Mouse (Mus musculus) small intestine, adult 10 weeks (tissue): Measurements from ENCODE around the gene Fbxw2. TPM values are rescaled to one million over a fixed set of nuclear protein-coding genes. Genes with fewer than 3 reads are reported as not detected.

ENCODE experiments used
- polyA plus RNA-seq: library from polyadenylated mRNA; stranded (reverse); fragments of 350-450 nt; fragmentation: Illumina TruSeq; extraction: RNeasy Lipid Tissue Mini Kit (QIAGEN cat#74804); gene quantifications from one replicate; pipeline ENCODE4 v1.2.3, GENCODE M21; 2014; ENCODE audit warnings: low replicate concordance

Gene Fbxw2
- 60.2 TPM for polyA plus RNA-seq

GRCm38 (mm10) chr2:34825827-34826459, at the start of gene Fbxw2:
Gene Fbxw2, minus strand, starts transcription at chr2:34826311.

GRCm38 (mm10) chr2:34874816-34875345, 48.8 kb upstream of the Fbxw2 start, which contains the start of gene Psmd5:
Gene Psmd5, minus strand, starts transcription at chr2:34874968.

GRCm38 (mm10) chr2:34874271-34874670, 48.2 kb upstream of the Fbxw2 start, which contains the start of gene Cutal:
Gene Cutal, plus strand, starts transcription at chr2:34874396.

GRCm38 (mm10) chr2:34832766-34833457, 6.8 kb upstream of the Fbxw2 start, which contains the start of gene Gm34653:
Gene Gm34653, plus strand, starts transcription at chr2:34833007.

GRCm38 (mm10) chr2:34799357-34800256, 26.5 kb downstream of the Fbxw2 start, which contains the start of gene Rabepk:
Gene Rabepk, minus strand, starts transcription at chr2:34799912.

GRCm38 (mm10) chr2:34771368-34772226, 54.5 kb downstream of the Fbxw2 start, which contains the start of gene Hspa5:
Gene Hspa5, plus strand, starts transcription at chr2:34771970.

GRCm38 (mm10) chr2:34754551-34755358, 71.4 kb downstream of the Fbxw2 start, which contains the start of gene Gapvd1:
Gene Gapvd1, minus strand, starts transcription at chr2:34755232.

Other genes starting within 250 kb of the Fbxw2 start
- 36.3 TPM for gene Gapvd1, start 71.1 kb downstream of the Fbxw2 start, polyA plus RNA-seq
- 997 TPM for gene Hspa5, start 54.3 kb downstream of the Fbxw2 start, polyA plus RNA-seq
- 4.1 TPM for gene Rabepk, start 26.4 kb downstream of the Fbxw2 start, polyA plus RNA-seq
- gene Gm34653, start 6.7 kb upstream of the Fbxw2 start, polyA plus RNA-seq: not detected
- 2.4 TPM for gene Cutal, start 48.1 kb upstream of the Fbxw2 start, polyA plus RNA-seq
- gene Psmd5, start 48.7 kb upstream of the Fbxw2 start, polyA plus RNA-seq: 21.5 TPM
- gene Phf19, start 87.7 kb upstream of the Fbxw2 start, polyA plus RNA-seq: 0.67 TPM
- gene Traf1, start 135.5 kb upstream of the Fbxw2 start, polyA plus RNA-seq: 1.7 TPM
- not detected for gene Hc, start 235.1 kb upstream of the Fbxw2 start, polyA plus RNA-seq